Mouse (Mus musculus): ENCODE measurements around the gene Sdr42e1.
A peak's percentile ranks its signal among the peaks of the same experiment; 100 is the strongest.

Gene Sdr42e1

DNA sequence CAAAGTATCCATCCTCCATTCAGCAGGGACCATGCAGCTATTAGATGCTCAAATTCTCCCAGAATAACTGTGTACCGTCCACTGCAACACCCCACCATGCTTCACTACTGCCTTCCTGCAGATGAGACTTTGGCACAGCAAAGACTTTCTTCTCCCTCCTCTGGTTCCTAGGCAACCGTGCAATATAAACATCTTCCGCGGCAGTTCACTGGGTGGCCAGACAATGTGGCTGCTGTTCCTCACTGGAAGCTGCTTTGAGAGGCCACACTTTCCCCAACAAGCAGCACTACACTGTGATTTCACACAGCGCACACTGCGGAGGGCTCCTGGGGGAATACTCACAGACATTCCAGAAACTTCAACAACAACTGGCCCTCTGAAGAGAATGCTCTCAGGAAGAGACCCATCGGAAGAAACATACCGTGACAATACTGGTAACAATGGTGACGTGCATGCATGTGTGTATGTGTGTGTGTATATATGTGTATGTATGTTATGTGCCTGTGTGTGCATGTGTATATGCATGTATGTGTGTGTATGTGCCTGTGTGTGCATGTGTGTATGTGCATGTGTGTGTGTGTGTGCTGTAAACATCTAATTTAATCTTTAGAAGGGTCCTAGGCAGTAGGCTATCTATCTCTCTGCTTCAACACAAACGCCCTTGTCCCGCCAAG lies 13.0 kb downstream of the Sdr42e1 start:
- DNase-seq (ENCODE audit: low spot score), result no peak

DNA sequence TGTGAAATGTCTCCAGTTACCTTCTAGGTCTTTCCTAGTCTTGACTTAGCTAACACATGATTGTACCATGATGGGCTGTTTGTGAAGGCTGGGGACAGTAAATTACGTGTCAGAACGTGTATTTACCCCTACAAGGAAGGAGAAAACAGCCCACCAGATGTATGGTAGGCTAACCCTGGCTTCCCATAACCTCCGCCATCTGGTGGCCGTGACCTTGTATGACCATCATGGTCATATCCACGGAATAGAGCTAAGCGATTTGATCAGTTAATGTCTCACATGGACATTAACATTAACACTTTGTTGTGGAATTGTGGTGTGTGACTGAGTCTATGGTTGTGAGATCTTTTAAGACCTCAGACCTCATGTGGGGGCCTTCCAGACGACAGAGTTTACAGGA lies 14.5 kb downstream of the Sdr42e1 start:
- no peak for DNase-seq (ENCODE audit: low spot score)

DNA sequence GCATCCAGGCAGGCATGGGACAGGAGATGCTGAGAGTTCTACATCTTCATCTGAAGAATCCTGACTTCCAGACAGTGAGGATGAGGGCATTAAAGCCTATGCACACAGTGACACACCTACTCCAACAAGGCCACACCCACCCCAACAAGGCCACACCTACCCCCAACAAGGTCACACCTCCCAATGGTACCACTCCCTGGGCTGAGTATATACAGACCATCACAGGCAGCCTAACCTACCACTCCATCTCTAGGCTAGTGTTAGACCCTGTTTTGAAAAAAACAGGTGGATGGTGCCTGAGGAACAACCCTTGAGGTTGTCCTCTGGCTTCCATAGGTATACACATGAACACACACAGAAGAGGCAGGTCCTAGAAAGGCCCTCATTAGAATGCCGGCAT lies 21.2 kb downstream of the Sdr42e1 start:
- no peak for DNase-seq (ENCODE audit: low spot score)

DNA sequence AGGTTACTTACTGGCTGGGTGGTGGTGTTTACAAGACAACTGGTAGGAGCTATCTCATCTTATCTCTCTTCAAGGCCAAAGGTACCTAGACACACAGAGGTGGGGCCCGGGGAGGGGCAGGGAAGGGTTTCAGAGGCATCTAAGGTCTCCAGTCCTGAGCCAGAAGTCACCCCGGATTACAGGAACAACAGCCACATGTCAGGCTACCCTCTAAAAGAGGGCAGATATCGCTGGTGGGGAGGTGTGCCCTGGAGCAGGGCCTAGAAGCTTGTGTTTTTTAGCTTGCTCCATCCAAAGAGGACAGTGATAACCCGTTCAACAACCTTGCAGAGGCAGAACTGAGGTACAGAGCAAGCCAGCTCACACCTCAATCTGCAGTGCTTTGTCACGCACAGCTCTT lies 27.0 kb downstream of the Sdr42e1 start:
- no peak for DNase-seq (ENCODE audit: low spot score)

DNA sequence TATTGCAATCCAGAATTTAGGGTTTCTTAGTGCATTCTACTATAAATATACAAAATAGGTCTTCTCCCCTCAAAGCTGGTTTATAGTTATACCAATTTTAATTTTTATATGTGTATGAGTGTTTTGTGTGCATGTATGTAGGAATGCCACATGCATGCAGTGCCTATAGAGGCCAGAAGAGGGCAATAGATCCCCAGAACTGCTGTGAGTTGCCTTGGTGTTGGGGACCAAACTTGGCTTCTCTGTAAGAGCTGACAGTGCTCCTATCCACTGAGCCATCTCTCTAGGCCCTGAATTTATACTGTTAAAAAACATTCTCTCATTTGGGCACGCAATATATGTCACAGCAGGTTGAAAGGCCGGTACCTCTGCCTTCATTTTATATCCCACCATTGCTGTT lies 27.5 kb downstream of the Sdr42e1 start:
- DNase-seq (ENCODE audit: low spot score), result peak; percentile 14

DNA sequence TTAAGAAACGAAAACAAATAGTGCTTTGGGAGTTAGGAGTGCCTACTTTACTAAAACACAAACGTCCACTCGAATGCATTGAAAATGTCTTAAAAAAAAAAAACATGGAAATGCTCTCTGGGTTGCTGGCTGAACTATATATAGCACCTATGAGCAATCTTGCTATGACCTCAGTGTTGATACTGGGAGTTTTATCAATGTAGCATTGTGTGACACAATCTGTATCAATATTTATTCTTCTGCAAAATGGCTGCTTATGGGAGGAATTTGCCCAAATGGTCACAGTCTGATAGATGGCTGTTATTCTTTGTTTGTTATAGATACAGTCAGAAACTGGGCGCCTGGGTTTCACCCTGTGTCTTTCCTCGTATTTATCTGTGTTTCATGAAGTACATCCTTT lies 28.0 kb downstream of the Sdr42e1 start:
- DNase-seq (ENCODE audit: low spot score), result no peak

DNA sequence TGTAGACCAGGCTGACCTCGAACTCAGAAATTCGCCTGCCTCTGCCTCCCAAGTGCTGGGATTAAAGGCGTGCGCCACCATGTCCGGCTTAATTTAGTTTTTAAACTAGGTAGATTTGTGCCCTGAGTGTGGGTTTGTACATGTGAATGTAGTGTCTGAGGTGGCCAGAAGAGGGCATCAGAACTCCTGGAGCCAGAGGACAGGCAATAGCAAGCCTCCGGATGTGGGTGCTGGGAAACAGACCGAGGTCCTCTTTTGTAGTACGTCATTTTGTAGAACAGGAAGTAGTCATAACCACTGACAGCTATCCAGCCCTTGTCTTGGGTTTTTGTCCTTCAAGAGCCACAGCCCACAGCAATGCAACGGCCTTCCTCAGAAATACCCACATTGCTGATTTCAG lies 33.9 kb downstream of the Sdr42e1 start:
- DNase-seq (ENCODE audit: low spot score), result no peak

DNA sequence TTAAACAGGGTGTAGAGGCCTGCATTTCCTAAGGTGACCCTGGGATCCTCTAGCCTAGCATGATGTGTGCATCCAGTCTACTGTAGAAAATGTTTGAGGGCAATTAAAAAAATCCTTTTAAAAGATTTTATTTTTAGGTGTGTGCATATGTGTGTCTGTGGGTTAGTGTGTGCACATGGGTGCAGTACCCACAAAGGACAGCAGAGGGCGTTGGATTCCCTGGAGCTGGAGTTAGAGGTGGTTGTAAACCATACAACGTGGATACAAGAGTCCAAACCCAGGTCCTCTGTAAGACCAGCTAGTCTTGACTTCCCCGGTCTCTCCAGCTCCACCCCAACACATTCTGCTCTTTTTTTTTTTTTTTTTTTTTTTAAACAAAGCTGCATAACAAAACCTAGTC lies 36.0 kb downstream of the Sdr42e1 start:
- DNase-seq (ENCODE audit: low spot score), result no peak

DNA sequence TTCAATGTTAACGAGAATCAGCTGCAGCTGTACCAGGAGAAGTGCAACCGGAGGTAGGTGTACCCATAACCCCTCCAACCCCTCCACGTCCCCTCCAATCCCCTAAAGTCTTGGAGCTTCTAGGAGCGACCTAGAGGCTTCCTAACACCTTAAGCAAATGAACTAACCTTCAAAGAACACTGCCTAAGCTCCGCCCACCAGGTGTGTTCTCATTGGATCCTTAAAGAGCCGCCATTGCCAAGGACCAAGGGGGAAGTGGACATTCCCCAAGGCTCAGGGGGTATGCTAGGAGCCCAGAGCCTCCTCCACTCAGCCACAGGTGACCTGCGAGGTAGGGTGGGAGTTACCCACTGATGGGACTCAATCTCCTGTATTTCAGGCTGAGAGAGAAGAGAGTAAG lies 39.1 kb downstream of the Sdr42e1 start:
- no peak for DNase-seq (ENCODE audit: low spot score)

DNA sequence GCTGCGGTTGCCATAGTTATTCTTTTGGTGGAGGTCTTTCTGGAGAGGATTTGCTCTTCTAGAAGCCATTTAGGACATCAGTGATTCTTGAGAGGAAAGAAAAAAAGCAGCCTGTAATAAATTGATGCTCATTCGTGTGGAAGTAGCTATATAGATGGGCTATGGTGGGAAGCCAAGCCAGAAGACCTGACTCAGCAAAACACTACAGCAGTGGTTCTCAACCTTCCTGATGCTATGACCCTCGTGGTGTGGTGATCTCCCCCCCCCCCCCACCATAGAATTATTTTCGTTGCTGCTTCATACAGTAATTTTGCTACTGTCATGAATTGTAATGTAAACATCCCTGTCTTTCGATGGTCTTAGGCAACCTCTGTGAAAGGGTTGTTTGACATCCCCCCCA lies 41.0 kb downstream of the Sdr42e1 start:
- DNase-seq (ENCODE audit: low spot score), result no peak

DNA sequence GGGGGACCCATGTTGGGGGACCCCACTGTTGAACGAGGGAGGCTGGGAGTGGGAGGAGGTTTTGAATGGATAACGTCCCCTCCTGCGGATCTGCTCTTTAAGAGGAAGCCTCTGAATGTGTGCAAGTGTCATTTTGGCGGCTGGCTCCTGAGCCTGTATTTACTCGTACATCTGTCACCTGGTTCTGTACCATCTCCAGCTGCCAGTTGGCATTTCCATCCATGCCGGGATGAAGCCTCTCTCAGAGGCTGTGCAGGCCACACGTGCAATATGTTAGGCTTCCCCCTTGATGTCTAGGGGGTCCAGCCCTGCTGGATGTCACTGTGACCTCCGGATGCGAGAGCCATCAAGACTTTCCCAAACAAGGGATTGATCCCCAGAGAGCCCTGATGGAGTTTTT lies 46.4 kb downstream of the Sdr42e1 start:
- DNase-seq (ENCODE audit: low spot score), result no peak

DNA sequence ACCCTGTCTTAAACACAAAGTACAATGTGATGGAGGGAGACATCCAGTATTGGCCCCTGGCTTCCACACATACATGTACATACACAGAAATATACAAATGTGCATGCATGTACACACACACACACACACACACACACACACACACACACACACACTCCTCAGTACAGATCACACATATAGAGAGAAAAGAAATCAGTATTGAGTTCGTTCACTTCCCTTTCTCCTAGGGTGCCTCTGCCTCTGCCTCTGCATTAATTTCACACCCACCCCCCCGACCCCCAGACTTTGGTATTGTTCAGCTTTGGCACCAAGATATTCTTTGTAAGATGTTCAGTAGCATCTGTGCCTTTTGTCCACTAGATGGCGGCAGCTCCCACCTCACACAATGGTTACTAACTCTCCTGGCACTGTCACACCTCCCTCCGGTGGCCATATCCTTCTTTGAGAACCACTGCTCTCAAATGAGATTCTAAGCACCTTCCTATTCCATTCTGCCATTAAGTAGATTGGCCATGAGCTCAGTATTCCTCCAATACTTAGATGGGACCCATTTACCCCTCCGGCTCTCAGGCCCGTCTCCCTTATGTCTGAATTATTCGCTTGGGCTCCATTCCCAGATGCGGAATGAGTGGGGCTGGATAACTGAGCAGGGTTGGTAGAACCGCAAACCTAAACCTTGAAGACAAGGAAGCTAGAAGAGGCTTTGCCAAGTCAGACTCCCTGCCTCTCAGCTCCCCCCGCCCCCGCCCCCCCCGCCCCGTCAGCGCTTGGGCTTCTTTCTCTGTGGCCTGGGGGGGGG lies 47.2 kb downstream of the Sdr42e1 start:
- peak; percentile 39 for DNase-seq (ENCODE audit: low spot score)

DNA sequence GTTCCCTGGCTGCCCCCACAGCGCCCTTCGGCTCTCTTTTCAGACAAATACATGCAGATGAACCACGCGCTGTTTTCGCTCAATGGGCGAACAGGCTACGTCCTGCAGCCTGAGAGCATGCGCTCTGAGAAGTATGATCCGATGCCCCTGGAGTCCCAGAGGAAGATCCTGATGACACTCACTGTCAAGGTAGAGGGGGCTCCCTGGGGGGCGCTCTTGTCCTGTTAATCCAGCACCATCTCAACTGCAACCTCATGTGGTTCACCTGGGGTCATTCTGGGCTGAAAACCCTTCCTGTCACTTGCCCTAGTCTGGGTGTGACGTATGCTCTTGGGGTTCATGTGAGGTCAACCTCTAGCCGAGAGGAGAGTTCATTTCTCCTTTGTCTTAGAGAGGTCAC lies 60.6 kb downstream of the Sdr42e1 start:
- no peak for DNase-seq (ENCODE audit: low spot score)
